Mouse (Mus musculus) CH12.LX (cell line): Measurements from ENCODE around the gene Mpp1. TPM values are rescaled to one million over a fixed set of nuclear protein-coding genes. Genes with fewer than 3 reads are reported as not detected.
A peak's percentile ranks its signal among the peaks of the same experiment; 100 is the strongest.

Experiments used
- DNase-seq: peaks from one replicate; pipeline ENCODE4 v3.0.0-alpha.2; 2013; ENCODE audit errors: extremely low read depth
- H3K27ac ChIP-seq: 2 replicates; pipeline ENCODE4 v1.5.1; 2012; ENCODE audit warnings: low read depth, mild to moderate bottlenecking, control low read depth, moderate library complexity; ENCODE audit not compliant: insufficient read depth
- H3K27me3 ChIP-seq: replicated peaks from 2 replicates; pipeline ENCODE3; 2012; ENCODE audit warnings: inconsistent platforms
- H3K36me3 ChIP-seq, 2 experiments: replicated peaks in 1 of 2; 2 replicates each; pipeline versions ENCODE3 to v1.6.1; 2012; ENCODE audit warnings: inconsistent platforms in 1 of 2, low read length in 1 of 2, mild to moderate bottlenecking in 1 of 2, mixed read lengths in 1 of 2, moderate library complexity in 1 of 2; ENCODE audit not compliant: control insufficient read depth in 1 of 2, insufficient read depth in 1 of 2
- H3K4me1 ChIP-seq, 2 experiments: 2 replicates each; pipeline ENCODE4 v1.6.1; 2012; ENCODE audit warnings: inconsistent platforms in 1 of 2, moderate library complexity in 1 of 2; ENCODE audit not compliant: insufficient read depth in 2 of 2, control insufficient read depth in 1 of 2
- H3K4me2 ChIP-seq: 2 replicates; pipeline ENCODE4 v1.6.1; 2012; ENCODE audit warnings: low read depth, mild to moderate bottlenecking, control low read depth; ENCODE audit not compliant: poor library complexity, insufficient read depth, severe bottlenecking
- H3K4me3 ChIP-seq, 3 experiments: fragments of 150-350 bp in 1 of 3; sonication (generic) in 1 of 3; replicated peaks in 1 of 3; 2 replicates each; pipeline versions ENCODE3 to v1.5.1; 2011 to 2012; ENCODE audit warnings: low read depth in 2 of 3, low read length in 2 of 3, mild to moderate bottlenecking in 2 of 3, moderate library complexity in 2 of 3, control low read depth in 1 of 3, improper control_type of control experiment in 1 of 3, inconsistent platforms in 1 of 3, mixed read lengths in 1 of 3; ENCODE audit not compliant: poor library complexity in 1 of 3
- H3K79me2 ChIP-seq: replicated peaks from 2 replicates; pipeline ENCODE4 v1.6.1; 2012; ENCODE audit warnings: mild to moderate bottlenecking, moderate library complexity; ENCODE audit not compliant: control insufficient read depth, poor library complexity, insufficient read depth, severe bottlenecking; ENCODE audit errors: extremely low read depth
- H3K9ac ChIP-seq: 2 replicates; pipeline ENCODE4 v1.6.1; 2012; ENCODE audit warnings: low read depth, mild to moderate bottlenecking, control low read depth, moderate library complexity; ENCODE audit not compliant: insufficient read depth
- H3K9me3 ChIP-seq: replicated peaks from 2 replicates; pipeline ENCODE3; 2012; ENCODE audit warnings: low read length, inconsistent platforms, mixed read lengths
- BHLHE40 ChIP-seq: IDR thresholded peaks from 2 replicates; pipeline ENCODE4 v1.6.1; 2011; ENCODE audit warnings: mild to moderate bottlenecking, low read depth, low read length, improper control_type of control experiment
- CHD1 ChIP-seq: IDR thresholded peaks from 2 replicates; pipeline ENCODE4 v1.6.1; 2012; ENCODE audit warnings: low read depth, low read length, improper control_type of control experiment, inconsistent platforms
- CHD2 ChIP-seq: IDR thresholded peaks from 2 replicates; pipeline ENCODE4 v1.6.1; 2011; ENCODE audit warnings: low read length, improper control_type of control experiment
- CTCF ChIP-seq, 2 experiments: IDR thresholded peaks in 1 of 2; conservative IDR thresholded peaks in 1 of 2; 2 replicates each; pipeline ENCODE4 v1.5.1; 2011 to 2012; ENCODE audit warnings: low read depth in 2 of 2, low read length in 2 of 2, improper control_type of control experiment in 1 of 2, inconsistent platforms in 1 of 2, mild to moderate bottlenecking in 1 of 2, moderate library complexity in 1 of 2
- E2F4 ChIP-seq: IDR thresholded peaks from 2 replicates; pipeline ENCODE4 v1.6.1; 2011; ENCODE audit warnings: low read depth, low read length, improper control_type of control experiment; ENCODE audit not compliant: insufficient replicate concordance
- ELF1 ChIP-seq: IDR thresholded peaks from 2 replicates; pipeline ENCODE4 v1.6.1; 2014; ENCODE audit warnings: low read depth, mild to moderate bottlenecking, inconsistent platforms, low read length, improper control_type of control experiment
- EP300 ChIP-seq: IDR thresholded peaks from 2 replicates; pipeline ENCODE4 v1.6.1; 2011; ENCODE audit warnings: low read length, improper control_type of control experiment
- ETS1 ChIP-seq: conservative IDR thresholded peaks from 2 replicates; pipeline ENCODE4 v1.6.1; 2012; ENCODE audit warnings: low read depth, mild to moderate bottlenecking, inconsistent platforms, low read length, improper control_type of control experiment, moderate library complexity
- GABPA ChIP-seq: IDR thresholded peaks from 2 replicates; pipeline ENCODE4 v1.6.1; 2012; ENCODE audit warnings: low read depth, low read length, improper control_type of control experiment, inconsistent platforms; ENCODE audit not compliant: insufficient replicate concordance
- HCFC1 ChIP-seq: IDR thresholded peaks from 2 replicates; pipeline ENCODE4 v1.6.1; 2012; ENCODE audit warnings: low read depth, mild to moderate bottlenecking, inconsistent platforms, low read length, improper control_type of control experiment
- IRF4 ChIP-seq: IDR thresholded peaks from 2 replicates; pipeline ENCODE4 v1.6.1; 2014; ENCODE audit warnings: low read depth, mild to moderate bottlenecking, inconsistent platforms, low read length, improper control_type of control experiment
- JUN ChIP-seq: IDR thresholded peaks from 2 replicates; pipeline ENCODE4 v1.6.1; 2011; ENCODE audit warnings: low read depth, mild to moderate bottlenecking, low read length, improper control_type of control experiment, moderate library complexity; ENCODE audit not compliant: insufficient read depth
- JUND ChIP-seq: conservative IDR thresholded peaks from 2 replicates; pipeline ENCODE4 v1.6.1; 2011; ENCODE audit warnings: low read depth, low read length, improper control_type of control experiment
- KAT2A ChIP-seq: IDR thresholded peaks from 2 replicates; pipeline ENCODE4 v1.6.1; 2012; ENCODE audit warnings: low read length, improper control_type of control experiment, inconsistent platforms; ENCODE audit not compliant: insufficient replicate concordance
- MAFK ChIP-seq: IDR thresholded peaks from 2 replicates; pipeline ENCODE4 v1.6.1; 2011; ENCODE audit warnings: low read length, improper control_type of control experiment; ENCODE audit not compliant: insufficient replicate concordance
- MAX ChIP-seq: IDR thresholded peaks from 2 replicates; pipeline ENCODE4 v1.6.1; 2011; ENCODE audit warnings: low read length, improper control_type of control experiment
- MAZ ChIP-seq: IDR thresholded peaks from 2 replicates; pipeline ENCODE4 v1.6.1; 2012; ENCODE audit warnings: low read depth, mild to moderate bottlenecking, inconsistent platforms, low read length, improper control_type of control experiment, moderate library complexity
- MEF2A ChIP-seq: IDR thresholded peaks from 2 replicates; pipeline ENCODE4 v1.6.1; 2014; ENCODE audit warnings: low read depth, mild to moderate bottlenecking, inconsistent platforms, low read length, improper control_type of control experiment, borderline replicate concordance
- MXI1 ChIP-seq: IDR thresholded peaks from 2 replicates; pipeline ENCODE4 v1.6.1; 2011; ENCODE audit warnings: mild to moderate bottlenecking, low read depth, low read length, improper control_type of control experiment
- MYC ChIP-seq: IDR thresholded peaks from 2 replicates; pipeline ENCODE4 v1.6.1; 2011; ENCODE audit warnings: low read depth, mild to moderate bottlenecking, improper control_type of control experiment, low read length
- NELFE ChIP-seq: IDR thresholded peaks from 2 replicates; pipeline ENCODE4 v1.6.1; 2011; ENCODE audit warnings: low read depth, low read length, improper control_type of control experiment
- NRF1 ChIP-seq: IDR thresholded peaks from 2 replicates; pipeline ENCODE4 v1.6.1; 2014; ENCODE audit warnings: low read depth, mild to moderate bottlenecking, inconsistent platforms, low read length, improper control_type of control experiment, moderate library complexity
- PAX5 ChIP-seq: IDR thresholded peaks from 2 replicates; pipeline ENCODE4 v1.6.1; 2012; ENCODE audit warnings: low read length, inconsistent platforms, mixed read lengths
- POLR2A ChIP-seq: IDR thresholded peaks from 2 replicates; pipeline ENCODE4 v1.6.1; 2011; ENCODE audit warnings: low read depth, mild to moderate bottlenecking, improper control_type of control experiment, low read length
- POLR2AphosphoS2 ChIP-seq: IDR thresholded peaks from 2 replicates; pipeline ENCODE4 v1.6.1; 2011; ENCODE audit warnings: low read depth, low read length, improper control_type of control experiment
- RAD21 ChIP-seq: IDR thresholded peaks from 2 replicates; pipeline ENCODE4 v1.6.1; 2011; ENCODE audit warnings: low read depth, mild to moderate bottlenecking, low read length, improper control_type of control experiment, moderate library complexity
- RCOR1 ChIP-seq: conservative IDR thresholded peaks from 2 replicates; pipeline ENCODE4 v1.6.1; 2012; ENCODE audit warnings: low read depth, mild to moderate bottlenecking, inconsistent platforms, low read length, improper control_type of control experiment
- SIN3A ChIP-seq: IDR thresholded peaks from 2 replicates; pipeline ENCODE4 v1.6.1; 2012; ENCODE audit warnings: low read length, improper control_type of control experiment, inconsistent platforms
- SMC3 ChIP-seq: IDR thresholded peaks from 2 replicates; pipeline ENCODE4 v1.6.1; 2011; ENCODE audit warnings: low read depth, low read length, improper control_type of control experiment
- TBP ChIP-seq: conservative IDR thresholded peaks from 2 replicates; pipeline ENCODE4 v1.6.1; 2011; ENCODE audit warnings: low read depth, low read length, improper control_type of control experiment
- TCF12 ChIP-seq: IDR thresholded peaks from 2 replicates; pipeline ENCODE4 v1.6.1; 2014; ENCODE audit warnings: low read depth, mild to moderate bottlenecking, inconsistent platforms, low read length, improper control_type of control experiment
- UBTF ChIP-seq: IDR thresholded peaks from 2 replicates; pipeline ENCODE4 v1.6.1; 2012; ENCODE audit warnings: low read depth, mild to moderate bottlenecking, inconsistent platforms, low read length, improper control_type of control experiment, moderate library complexity
- USF1 ChIP-seq: IDR thresholded peaks from 2 replicates; pipeline ENCODE4 v1.6.1; 2014; ENCODE audit warnings: low read depth, mild to moderate bottlenecking, inconsistent platforms, low read length, improper control_type of control experiment
- USF2 ChIP-seq: conservative IDR thresholded peaks from 2 replicates; pipeline ENCODE4 v1.6.1; 2011; ENCODE audit warnings: low read depth, low read length, improper control_type of control experiment
- ZC3H11A ChIP-seq: IDR thresholded peaks from 2 replicates; pipeline ENCODE4 v1.6.1; 2012; ENCODE audit warnings: low read depth, mild to moderate bottlenecking, inconsistent platforms, low read length, improper control_type of control experiment
- ZKSCAN1 ChIP-seq: IDR thresholded peaks from 2 replicates; pipeline ENCODE4 v1.6.1; 2012; ENCODE audit warnings: low read depth, inconsistent platforms, low read length, improper control_type of control experiment, borderline replicate concordance
- ZMIZ1 ChIP-seq: IDR thresholded peaks from 2 replicates; pipeline ENCODE4 v1.6.1; 2012; ENCODE audit warnings: low read depth, mild to moderate bottlenecking, inconsistent platforms, low read length, improper control_type of control experiment
- ZNF384 ChIP-seq: IDR thresholded peaks from 2 replicates; pipeline ENCODE4 v1.6.1; 2012; ENCODE audit warnings: low read depth, low read length, improper control_type of control experiment, inconsistent platforms
- dilution Hi-C: fragments of 300-500 bp; cut with MboI; formaldehyde crosslinking; loops from 2 replicates; pipeline ENCODE4 v1.14.3; 2020; ENCODE audit warnings: low sequenced_read_pairs; ENCODE audit not compliant: extremely low pct_unique_long_range_greater_than_20kb, extremely low pct_ligation_motif_present
- in situ Hi-C: fragments of 300-500 bp; cut with MboI; formaldehyde crosslinking; loops from 3 replicates; pipeline ENCODE4 v1.14.3; 2019; ENCODE audit warnings: low sequenced_read_pairs, low pct_ligation_motif_present, low pct_unique_long_range_greater_than_20kb, mixed read lengths
- polyA plus RNA-seq: library from polyadenylated mRNA; unstranded; fragments of >175 nt; gene quantifications from 2 replicates; pipeline ENCODE4 v1.2.1, GENCODE M21; 2012; ENCODE audit warnings: low read depth; ENCODE audit not compliant: insufficient read length
- total RNA-seq, 2 experiments: library from RNA; depleted of rRNA; stranded (reverse); fragments of 300-350 nt in 1 of 2; fragments of >200 nt in 1 of 2; gene quantifications; 2 replicates each; pipeline ENCODE4 v1.2.3; 2012 to 2014

The Mpp1 gene
- total RNA-seq (2012; rRNA removed), result 19.9 and 22.2 TPM in 2 replicates
- 10.8 and 13.0 TPM in 2 replicates for total RNA-seq (2014; rRNA removed)
- 30.0 and 34.8 TPM in 2 replicates for polyA plus RNA-seq

DNA sequence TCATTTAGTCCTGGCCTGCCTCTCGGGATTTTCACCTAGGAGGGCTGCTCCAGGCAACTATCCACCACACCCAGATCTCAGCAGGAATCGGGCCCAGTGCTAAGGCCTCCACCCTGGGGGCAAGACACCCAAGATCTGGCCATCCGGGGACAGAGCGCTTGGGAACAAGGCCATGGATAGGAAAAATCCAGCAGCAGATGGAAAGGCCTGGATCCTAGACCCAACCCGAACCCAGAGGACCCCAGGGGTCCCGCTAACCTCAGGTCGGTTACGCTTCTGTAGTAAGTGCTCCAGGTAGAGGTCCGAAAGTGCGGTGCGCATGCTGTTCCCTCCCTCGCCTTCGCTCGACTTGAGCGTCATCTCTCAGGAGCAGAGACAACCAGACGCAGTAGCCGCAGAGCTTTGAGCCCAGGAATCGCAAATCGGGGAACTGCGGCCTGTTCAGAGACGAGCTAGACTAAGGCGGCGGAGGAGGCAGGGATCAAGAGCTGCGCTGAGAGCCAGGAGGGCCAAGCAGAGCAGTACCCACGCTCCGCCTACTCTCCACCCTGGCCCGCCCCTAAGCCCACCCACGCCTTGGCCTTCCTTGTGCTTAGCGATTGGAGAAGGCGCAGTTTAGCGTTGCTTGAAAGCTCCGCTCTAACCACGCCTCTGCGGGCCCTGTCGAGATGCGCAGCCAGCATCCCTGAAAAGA is at the start of gene Mpp1:
Gene Mpp1 (minus strand): TSS at position 550 of the 694 bp plus-strand sequence.
- Histone ChIP-seq H3K27me3 (no peaks in the 10 kb centered on the region), H3K79me2 (0 out of 2 replicates have a peak, but pooled peaks cover 3% of the 10 kb centered on the region), H3K36me3 (peaks cover 0 to under 1% of the 10 kb centered on the region in 2 experiments), H3K27ac (no peak within 1 kb of the TSS), H3K4me1 (peaks cover 0 to 10% of the 10 kb centered on the region in 2 experiments; a peak in 2 of 4 replicates), H3K9me3 (no peaks in the 10 kb centered on the region), H3K4me3 (peak within 1 kb of the TSS; percentile 63 to 75 (median 69)), H3K9ac (peak within 1 kb of the TSS; percentile 71), H3K4me2 (peak within 1 kb of the TSS; percentile 87)
- dilution Hi-C loops (no loop called here), in situ Hi-C loops (no loop called here)
- peak; percentile 58 for TF ChIP-seq NELFE
- no peak for TF ChIP-seq USF1
- no peak for TF ChIP-seq RCOR1
- no peak for TF ChIP-seq ELF1
- 0 out of 2 replicates have a peak, but pooled peaks have one; percentile 46 for TF ChIP-seq MXI1
- no peak for TF ChIP-seq BHLHE40
- no peak for TF ChIP-seq E2F4
- no peak for TF ChIP-seq CHD1
- TF ChIP-seq MYC, result no peak
- TF ChIP-seq CHD2, result no peak
- 0 out of 2 replicates have a peak, but pooled peaks have one; percentile 53 for TF ChIP-seq SIN3A
- no peak for TF ChIP-seq MAX
- no peak for TF ChIP-seq JUND
- peak; percentile 45; the same call in 1 of the 2 replicates for TF ChIP-seq ZMIZ1
- no peak for TF ChIP-seq RAD21
- no peak for TF ChIP-seq MEF2A
- TF ChIP-seq IRF4, result no peak
- TF ChIP-seq MAFK, result no peak
- peak; percentile 40; the same call in 1 of the 2 replicates for TF ChIP-seq TCF12
- TF ChIP-seq CTCF (conservative IDR thresholded peaks at IDR 0.05 in 1 of 2, IDR thresholded peaks at IDR 0.05 in 1 of 2; ENCODE audit: low read depth in 2 of 2, low read length in 2 of 2), result no peak
- TF ChIP-seq PAX5, result no peak
- no peak for TF ChIP-seq ZKSCAN1
- no peak for TF ChIP-seq EP300
- 0 out of 2 replicates have a peak, but pooled peaks have one; percentile 34 for TF ChIP-seq POLR2AphosphoS2
- no peak for TF ChIP-seq MAZ
- no peak for TF ChIP-seq TBP
- no peak for TF ChIP-seq HCFC1
- TF ChIP-seq ZNF384, result no peak
- no peak for TF ChIP-seq GABPA
- TF ChIP-seq NRF1, result peak; percentile 33; the same call in 1 of the 2 replicates
- TF ChIP-seq SMC3, result no peak
- TF ChIP-seq ZC3H11A, result no peak
- no peak for TF ChIP-seq JUN
- no peak for TF ChIP-seq ETS1
- TF ChIP-seq UBTF, result no peak
- peak; percentile 72 for TF ChIP-seq POLR2A
- TF ChIP-seq USF2, result no peak
- no peak for TF ChIP-seq KAT2A
- DNase-seq, result peak; percentile 79
